Mouse (Mus musculus): Measurements from ENCODE around the gene Gm14496.
"Not testable (repeated sequence)": the region's sequence is repeated elsewhere in the genome, so short reads cannot be mapped to it uniquely, and the experiment has no call there.

Gene Gm14496

DNA sequence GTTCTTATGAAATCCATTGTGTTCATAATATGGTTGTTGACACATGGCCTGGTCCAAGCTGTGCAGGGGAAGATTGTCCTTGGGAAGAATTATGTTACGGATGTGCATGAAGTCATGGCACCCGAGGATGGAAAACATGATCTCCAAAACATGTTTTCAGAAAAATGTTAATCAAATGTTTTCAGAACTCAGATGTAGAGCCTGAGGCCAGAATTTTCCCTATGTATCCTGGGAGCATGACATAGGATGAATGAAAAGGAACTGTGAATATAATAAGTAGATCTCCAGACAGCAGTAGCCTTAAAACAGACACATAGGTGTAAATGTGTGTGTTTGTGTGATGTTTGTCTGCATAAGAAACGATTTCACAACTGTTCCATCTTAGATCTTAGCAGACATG, at the start of gene Gm14496:
TSS of gene Gm14496 (plus strand) at position 301 of the 400 bp plus-strand sequence.
- DNase-seq = no peak

DNA sequence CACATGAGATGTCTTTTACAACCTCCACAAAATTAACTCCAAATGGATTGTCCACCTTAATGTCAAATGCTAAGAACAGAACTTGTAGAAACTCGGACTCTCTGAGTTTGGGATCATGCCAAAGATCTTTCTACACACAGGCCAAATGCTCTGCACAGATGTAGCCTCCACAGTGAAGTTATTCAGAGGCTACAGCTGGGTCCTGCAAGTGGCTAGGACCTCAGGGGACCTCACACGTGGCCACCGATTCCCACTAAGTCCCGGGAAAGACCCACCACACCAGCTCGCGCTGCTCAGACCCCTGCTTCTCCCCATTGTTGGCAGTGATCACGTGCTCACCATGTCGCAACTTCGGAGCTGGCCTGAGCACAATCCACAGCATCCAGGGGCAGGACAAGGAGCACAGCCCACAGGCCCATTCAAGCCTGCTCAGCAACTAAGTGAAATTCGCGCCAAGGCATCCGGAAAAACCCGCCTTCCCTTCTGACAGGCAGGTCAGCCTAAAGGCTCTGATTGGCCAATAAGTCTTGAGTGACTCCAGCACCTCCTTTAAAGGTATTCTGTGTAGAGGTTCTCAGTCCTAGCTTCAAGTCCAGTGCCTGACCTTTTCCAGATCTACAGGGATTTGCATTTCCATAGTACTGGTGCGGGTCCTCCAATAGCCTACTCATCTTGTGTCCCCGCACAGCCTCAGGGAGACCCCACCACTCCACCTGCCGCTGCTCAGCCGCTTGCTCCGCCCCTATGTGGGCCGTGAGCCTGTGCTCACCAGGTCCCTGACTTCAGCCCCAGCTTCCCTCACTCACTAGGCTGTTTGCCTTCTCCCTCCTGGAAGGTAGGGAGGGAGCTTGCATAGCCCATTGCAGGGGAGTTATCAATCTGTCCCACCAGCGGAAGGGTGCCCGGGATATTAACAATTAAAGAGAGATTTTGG, 37.9 kb upstream of the Gm14496 start:
- not testable (repeated sequence) for DNase-seq

DNA sequence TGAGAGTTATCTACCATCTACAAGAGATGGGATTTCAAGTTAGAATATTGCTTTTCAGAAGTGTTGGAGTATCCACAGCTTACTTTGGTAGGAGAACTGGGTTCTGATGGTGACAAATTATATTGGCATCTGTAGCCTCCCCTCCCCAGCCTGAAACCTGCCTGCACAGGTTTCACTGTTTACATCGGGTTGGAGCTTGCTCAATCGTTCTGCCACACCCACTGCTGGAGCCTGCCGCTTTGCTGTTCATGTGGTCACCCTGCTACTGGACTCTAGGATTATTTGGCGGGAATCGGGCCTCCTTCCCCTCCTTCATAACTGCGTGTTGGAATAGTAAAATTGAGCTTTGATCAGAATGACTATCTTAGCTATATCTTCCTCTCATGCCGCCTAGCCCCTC, 22.5 kb upstream of the Gm14496 start:
- no peak for DNase-seq

DNA sequence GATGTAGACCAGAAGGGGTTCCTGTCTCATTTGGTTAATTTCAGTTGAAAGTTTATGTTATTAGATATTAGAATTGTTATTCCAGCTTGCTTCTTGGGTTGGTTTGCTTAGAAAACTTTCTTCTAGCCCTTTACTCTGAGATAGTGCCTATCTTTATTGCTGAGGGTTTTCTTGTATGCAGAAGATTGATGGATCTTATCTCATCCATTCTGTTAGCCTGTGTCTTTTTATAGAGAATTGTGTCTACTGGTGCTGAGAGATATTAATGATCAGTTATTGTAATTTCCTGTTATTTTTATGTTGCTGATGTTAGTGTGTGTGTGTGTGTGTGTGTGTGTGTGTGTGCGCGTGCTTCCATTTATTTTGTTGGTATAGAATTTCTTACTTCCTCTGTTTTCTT, 21.7 kb upstream of the Gm14496 start:
- no peak for DNase-seq

DNA sequence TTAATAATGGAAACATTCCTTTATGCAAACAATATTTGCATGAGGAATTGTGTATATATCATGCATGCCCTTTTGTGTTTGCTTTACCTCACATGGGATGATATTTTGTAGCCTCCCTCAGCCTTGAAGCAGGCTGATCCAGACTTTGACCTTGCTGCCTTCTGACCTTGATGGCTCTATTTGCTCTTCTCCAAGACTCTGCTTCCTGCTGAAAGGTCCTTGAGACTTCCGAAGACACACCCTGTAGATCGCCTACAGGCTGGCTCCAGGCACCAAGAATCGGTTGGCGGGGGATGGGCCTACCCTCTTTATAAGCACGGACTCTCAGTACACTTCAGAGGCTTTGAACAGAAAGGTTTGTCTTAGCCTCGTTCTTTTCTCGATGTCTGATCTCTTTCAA, 9.0 kb upstream of the Gm14496 start:
- DNase-seq = not testable (repeated sequence)
